Mouse (Mus musculus): ENCODE data around the gene Gm8439. TPM values are rescaled to one million over a fixed set of nuclear protein-coding genes. Genes with fewer than 3 reads are reported as not detected.

Gm8439 gene
- total RNA-seq, 2 experiments from 2014 or later, result not detected

GRCm38 (mm10) chr4:120612304-120613080 is 23.9 kb downstream of the Gm8439 start:
- DNase-seq (ENCODE audit: low spot score in 2 of 2), result no peak

DNA sequence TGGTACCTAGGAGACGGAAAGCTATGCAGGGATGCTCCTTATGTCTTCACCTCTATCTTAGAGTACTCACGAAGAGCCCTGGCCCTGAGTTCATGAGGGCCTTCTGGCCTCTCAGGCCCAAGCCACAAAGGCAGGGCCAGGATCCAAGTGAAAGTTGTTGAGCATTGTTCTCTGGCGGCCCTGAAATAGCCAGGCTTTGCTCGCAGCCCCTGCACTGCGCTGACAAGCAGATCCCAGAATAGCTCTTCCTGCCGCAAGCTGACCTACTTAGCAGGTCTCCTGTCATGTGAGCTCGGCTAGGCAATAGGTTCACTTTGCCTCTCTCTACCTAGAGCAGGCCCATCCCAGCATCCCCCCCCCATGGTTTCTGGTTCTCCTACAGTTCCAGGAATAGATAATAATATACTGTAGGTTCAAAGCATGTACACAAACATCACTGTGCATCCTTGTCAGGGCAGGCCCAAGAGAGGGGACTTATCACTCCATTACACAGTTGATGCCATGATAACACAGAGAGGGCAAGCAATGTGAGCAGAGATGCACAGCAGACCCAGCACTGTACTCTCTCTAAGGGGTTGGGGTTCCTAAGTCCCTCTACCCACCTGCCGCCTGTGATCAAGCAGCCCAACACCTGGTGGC is 25.3 kb downstream of the Gm8439 start:
- DNase-seq (ENCODE audit: low spot score in 2 of 2), result no peak

GRCm38 (mm10) chr4:120614644-120615043 is 26.1 kb downstream of the Gm8439 start:
- DNase-seq (ENCODE audit: low spot score in 2 of 2), result no peak

DNA sequence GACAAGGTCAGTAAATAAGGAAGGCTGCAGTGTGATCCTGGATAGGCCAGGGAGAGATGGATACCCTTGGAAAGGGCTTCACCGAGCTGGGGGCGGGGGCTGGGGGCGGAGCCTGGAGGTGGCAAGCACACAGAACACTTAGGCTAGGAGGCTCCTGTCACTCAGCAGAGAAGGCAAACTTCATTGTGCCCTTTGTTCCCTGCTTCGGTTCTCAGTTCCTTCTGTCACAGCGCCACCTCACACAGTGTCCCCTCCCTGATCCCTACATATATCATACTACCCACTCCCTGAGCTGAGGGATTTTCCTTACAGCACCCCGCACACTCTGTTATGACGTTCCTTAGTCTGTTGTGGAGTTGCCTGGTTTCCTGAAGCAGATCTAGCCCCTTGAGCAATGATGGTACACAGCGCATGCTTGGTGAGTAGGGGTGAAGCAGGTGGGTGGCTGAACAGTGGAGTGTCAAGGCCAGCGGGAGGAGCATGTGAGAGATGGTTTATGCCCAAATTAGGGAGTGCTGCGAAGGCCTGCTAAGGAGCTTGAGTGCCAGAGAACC is 27.1 kb downstream of the Gm8439 start:
- no peak for DNase-seq (ENCODE audit: low spot score in 2 of 2)

GRCm38 (mm10) chr4:120616199-120617025 is 27.9 kb downstream of the Gm8439 start:
- DNase-seq (ENCODE audit: low spot score in 2 of 2), result no peak

GRCm38 (mm10) chr4:120627728-120628127 is 39.2 kb downstream of the Gm8439 start:
- DNase-seq (ENCODE audit: low spot score in 2 of 2), result no peak

DNA sequence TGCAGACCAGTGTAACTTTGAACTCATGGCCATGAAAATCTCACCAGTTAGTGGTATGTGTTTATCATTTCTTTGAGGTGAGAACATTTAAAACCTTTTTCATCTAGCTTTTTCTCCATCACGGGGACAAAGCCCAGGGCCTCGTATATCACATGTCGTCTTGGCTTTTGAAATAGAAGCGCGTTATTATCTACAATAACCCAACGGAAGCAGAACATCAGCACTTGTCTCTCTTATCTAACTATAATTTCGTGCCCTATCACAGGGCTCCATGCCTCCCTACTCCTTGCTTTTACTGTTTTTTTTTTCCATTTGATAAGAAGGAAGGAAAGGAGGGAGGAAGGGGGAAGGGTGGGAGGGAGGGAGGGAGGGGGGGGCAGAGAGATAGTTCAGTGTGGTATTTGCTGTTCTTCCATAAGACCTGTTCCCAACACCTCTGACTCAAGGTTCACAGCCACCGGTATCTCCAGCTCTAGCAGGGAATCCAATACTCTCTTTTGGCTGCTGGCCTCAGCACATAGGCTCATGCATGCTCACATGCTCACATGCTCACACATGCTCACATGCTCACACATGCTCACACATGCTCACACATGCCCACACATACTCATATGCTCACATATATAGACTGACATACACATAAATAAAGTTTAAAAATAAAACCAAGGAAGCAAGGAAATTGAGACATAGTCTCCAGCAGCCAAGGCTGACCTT is 41.8 kb downstream of the Gm8439 start:
- no peak for DNase-seq (ENCODE audit: low spot score in 2 of 2)

- no peak for DNase-seq (ENCODE audit: low spot score in 2 of 2)
Measured at GRCm38 (mm10) chr4:120631828-120632227, 43.3 kb downstream of the Gm8439 start.

- no peak for DNase-seq (ENCODE audit: low spot score in 2 of 2)
Measured at GRCm38 (mm10) chr4:120635351-120635750, 46.8 kb downstream of the Gm8439 start.

GRCm38 (mm10) chr4:120641946-120642345 is 53.4 kb downstream of the Gm8439 start:
- no peak for DNase-seq (ENCODE audit: low spot score in 2 of 2)

- DNase-seq (ENCODE audit: low spot score in 2 of 2), result no peak
Measured at GRCm38 (mm10) chr4:120643899-120644298, 55.4 kb downstream of the Gm8439 start.

- peak; percentile 59 to 66 for DNase-seq (ENCODE audit: low spot score in 2 of 2)
Measured at GRCm38 (mm10) chr4:120649369-120650207, 61.0 kb downstream of the Gm8439 start.

GRCm38 (mm10) chr4:120650208-120650592 is 61.7 kb downstream of the Gm8439 start:
- DNase-seq (ENCODE audit: low spot score in 2 of 2), result no peak

GRCm38 (mm10) chr4:120655898-120656297 is 67.4 kb downstream of the Gm8439 start:
- no peak for DNase-seq (ENCODE audit: low spot score in 2 of 2)

Other genes starting within 250 kb of the Gm8439 start
- gene Scmh1, start 183.5 kb upstream of the Gm8439 start, total RNA-seq (2021), result 100 to 1,000 TPM; 110 to 118 TPM
- gene Slfnl1, start 56.5 kb upstream of the Gm8439 start, total RNA-seq (2021), result under 1 TPM; 0.18 to 0.27 TPM
- 10 to 100 TPM; 55.6 to 58.3 TPM for gene Ctps, start 18.5 kb upstream of the Gm8439 start, total RNA-seq (2021)
- gene Cited4, start 77.8 kb downstream of the Gm8439 start, total RNA-seq (2021), result 1 to 10 TPM; 3.5 to 4.5 TPM
- 1 to 10 TPM; 8.8 TPM for gene Kcnq4, start 159.9 kb downstream of the Gm8439 start, total RNA-seq (2021)
- 10 to 100 TPM; 47.7 to 50.8 TPM for gene Nfyc, start 242.8 kb downstream of the Gm8439 start, total RNA-seq (2021)

All from layer of hippocampus, postnatal 10 days (tissue).